Mouse (Mus musculus) liver, embryonic 13.5 days (tissue): ENCODE results near the gene Hoxd12. TPM values are rescaled to one million over a fixed set of nuclear protein-coding genes. Genes with fewer than 3 reads are reported as not detected.

Source experiments
- ATAC-seq: fragments of 200-750 bp; cut with Nextera tagmentation; 2 replicates; pipeline ENCODE4 v1.8.0; 2017; ENCODE audit warnings: low read depth, mild to moderate bottlenecking, moderate number of reproducible peaks, moderate library complexity
- DNase-seq: peaks from one replicate; pipeline ENCODE4 v3.0.0; 2022
- H3K27ac ChIP-seq: fragments of 300-500 bp; sonication (generic); 2 replicates; pipeline ENCODE4 v1.5.1; 2015; ENCODE audit warnings: moderate library complexity, mild to moderate bottlenecking, inconsistent platforms
- H3K27me3 ChIP-seq: fragments of 300-500 bp; sonication (generic); 2 replicates; pipeline ENCODE4 v1.6.1; 2015; ENCODE audit warnings: mild to moderate bottlenecking, inconsistent platforms
- H3K36me3 ChIP-seq: fragments of 300-500 bp; sonication (generic); 2 replicates; pipeline ENCODE4 v1.6.1; 2015; ENCODE audit warnings: mild to moderate bottlenecking, inconsistent platforms
- H3K4me1 ChIP-seq: fragments of 300-500 bp; sonication (generic); replicated peaks from 2 replicates; pipeline ENCODE4 v1.6.1; 2015; ENCODE audit warnings: inconsistent platforms
- H3K4me2 ChIP-seq: fragments of 300-500 bp; sonication (generic); 2 replicates; pipeline ENCODE4 v1.6.1; 2015; ENCODE audit warnings: inconsistent platforms, mild to moderate bottlenecking, moderate library complexity
- H3K4me3 ChIP-seq: fragments of 300-500 bp; sonication (generic); replicated peaks from 2 replicates; pipeline ENCODE4 v1.5.1; 2015; ENCODE audit warnings: mild to moderate bottlenecking, inconsistent platforms
- H3K9ac ChIP-seq: fragments of 300-500 bp; sonication (generic); 2 replicates; pipeline ENCODE4 v1.6.1; 2015; ENCODE audit warnings: mild to moderate bottlenecking, inconsistent platforms
- H3K9me3 ChIP-seq: fragments of 300-500 bp; sonication (generic); replicated peaks from 2 replicates; pipeline ENCODE4 v1.6.1; 2016; ENCODE audit warnings: inconsistent platforms
- WGBS: fragments of 180-500 bp; shearing (Covaris S2); methylation state at CpG from one replicate; pipeline ENCODE4 v1.1.7; 2015; ENCODE audit not compliant: insufficient replicate concordance; 5-methylcytosine and 5-hydroxymethylcytosine counted together
- polyA plus RNA-seq: library from polyadenylated mRNA; unstranded; fragments of >200 nt; fragmentation: Nextera tagmentation; extraction: Ambion mirVana; gene quantifications from 2 replicates; pipeline ENCODE4 v1.2.1, GENCODE M21; 2015

Gene Hoxd12
- polyA plus RNA-seq, 1 experiment from 2014 or later: not detected

- Histone ChIP-seq H3K27ac (no peak overlapping the region), H3K9ac (no peak overlapping the region), H3K36me3 (no peaks in the 10 kb centered on the region), H3K4me3 (no peak overlapping the region), H3K9me3 (no peaks in the 10 kb centered on the region), H3K4me2 (no peak overlapping the region), H3K27me3 (peaks cover 99% of the 10 kb centered on the region), H3K4me1 (peaks cover 13% of the 10 kb centered on the region)
- 16% methylated on average over 7 of the region's 7 CpGs for WGBS
- no peak for DNase-seq
- no peak for ATAC-seq
These were observed 32.8 kb downstream of the Hoxd12 start for GRCm38 (mm10) chr2:74707599-74707998.

GRCm38 (mm10) chr2:74708676-74709075 lies 33.9 kb downstream of the Hoxd12 start:
- no peak overlapping the region for H3K4me3 ChIP-seq
- no peaks in the 10 kb centered on the region for H3K9me3 ChIP-seq
- WGBS: 42% methylated on average over 4 of the region's 4 CpGs
- ATAC-seq: no peak
- no peak overlapping the region for H3K27ac ChIP-seq
- peaks cover 99% of the 10 kb centered on the region for H3K27me3 ChIP-seq
- DNase-seq: no peak
- no peak overlapping the region for H3K4me2 ChIP-seq
- H3K9ac ChIP-seq: no peak overlapping the region
- H3K4me1 ChIP-seq: peaks cover 13% of the 10 kb centered on the region
- no peaks in the 10 kb centered on the region for H3K36me3 ChIP-seq

GRCm38 (mm10) chr2:74709465-74710419 lies 34.9 kb downstream of the Hoxd12 start:
- DNase-seq: no peak
- WGBS: 15% methylated on average over 5 of the region's 5 CpGs
- no peaks in the 10 kb centered on the region for H3K9me3 ChIP-seq

GRCm38 (mm10) chr2:74710929-74711543 lies 36.2 kb downstream of the Hoxd12 start:
- H3K36me3 ChIP-seq: no peaks in the 10 kb centered on the region
- DNase-seq (no peak), ATAC-seq (no peak)
- H3K27me3 ChIP-seq: peaks cover 99% of the 10 kb centered on the region
- WGBS: 3% methylated on average over 16 of the region's 16 CpGs
- H3K9me3 ChIP-seq: no peaks in the 10 kb centered on the region
- H3K4me1 ChIP-seq: no peaks in the 10 kb centered on the region
- H3K4me3 ChIP-seq: no peak overlapping the region
- no peak overlapping the region for H3K27ac ChIP-seq
- H3K9ac ChIP-seq: no peak overlapping the region
- no peak overlapping the region for H3K4me2 ChIP-seq

More at GRCm38 (mm10) chr2:74709465-74710419, 34.9 kb downstream of the Hoxd12 start:
- H3K9ac ChIP-seq: no peak overlapping the region
- no peaks in the 10 kb centered on the region for H3K36me3 ChIP-seq
- peaks cover 11% of the 10 kb centered on the region for H3K4me1 ChIP-seq
- no peak overlapping the region for H3K4me3 ChIP-seq
- ATAC-seq: no peak
- H3K27me3 ChIP-seq: peaks cover 99% of the 10 kb centered on the region
- no peak overlapping the region for H3K4me2 ChIP-seq
- no peak overlapping the region for H3K27ac ChIP-seq

GRCm38 (mm10) chr2:74711721-74712621 lies 37.2 kb downstream of the Hoxd12 start, which contains the start of the genes Hoxd3 and Hoxd4:
Gene Hoxd3 (plus strand): TSS chr2:74711927.
Gene Hoxd4 (plus strand): TSS chr2:74711929.
- no peaks in the 10 kb centered on the region for H3K9me3 ChIP-seq
- H3K9ac ChIP-seq: no peak within 1 kb of the TSS
- H3K4me3 ChIP-seq: peak within 1 kb of the TSS; percentile 21
- no peak for DNase-seq
- H3K27me3 ChIP-seq: peaks cover 99% of the 10 kb centered on the region
- peak within 1 kb of the TSS; percentile 33 for H3K4me2 ChIP-seq
- no peaks in the 10 kb centered on the region for H3K4me1 ChIP-seq
- no peaks in the 10 kb centered on the region for H3K36me3 ChIP-seq
- ATAC-seq: no peak
- WGBS: under 1% methylated on average over 65 of the region's 65 CpGs
- H3K27ac ChIP-seq: no peak within 1 kb of the TSS

GRCm38 (mm10) chr2:74713239-74714150 lies 38.7 kb downstream of the Hoxd12 start:
- Histone ChIP-seq H3K27ac (no peak overlapping the region), H3K4me3 (no peak overlapping the region), H3K4me2 (no peak overlapping the region), H3K4me1 (no peaks in the 10 kb centered on the region), H3K36me3 (no peaks in the 10 kb centered on the region), H3K9ac (no peak overlapping the region), H3K27me3 (peaks cover 97% of the 10 kb centered on the region), H3K9me3 (no peaks in the 10 kb centered on the region)
- WGBS: 19% methylated on average over 19 of the region's 19 CpGs
- ATAC-seq: no peak
- no peak for DNase-seq

- no peak overlapping the region for H3K4me2 ChIP-seq
These were observed 39.5 kb downstream of the Hoxd12 start for GRCm38 (mm10) chr2:74714156-74714789.

GRCm38 (mm10) chr2:74714881-74715280 lies 40.1 kb downstream of the Hoxd12 start:
- Histone ChIP-seq H3K27ac (no peak overlapping the region), H3K36me3 (no peaks in the 10 kb centered on the region), H3K9ac (no peak overlapping the region), H3K9me3 (no peaks in the 10 kb centered on the region), H3K4me2 (no peak overlapping the region), H3K4me3 (no peak overlapping the region), H3K4me1 (no peaks in the 10 kb centered on the region), H3K27me3 (peaks cover 96% of the 10 kb centered on the region)
- 2% methylated on average over 14 of the region's 14 CpGs for WGBS
- DNase-seq (no peak), ATAC-seq (no peak)

More at GRCm38 (mm10) chr2:74714156-74714789, 39.5 kb downstream of the Hoxd12 start:
- H3K9ac ChIP-seq: no peak overlapping the region
- no peaks in the 10 kb centered on the region for H3K9me3 ChIP-seq
- WGBS: 11% methylated on average over 18 of the region's 18 CpGs
- DNase-seq: no peak
- H3K27ac ChIP-seq: no peak overlapping the region
- no peak overlapping the region for H3K4me3 ChIP-seq
- ATAC-seq: no peak
- peaks cover 97% of the 10 kb centered on the region for H3K27me3 ChIP-seq
- H3K36me3 ChIP-seq: no peaks in the 10 kb centered on the region
- H3K4me1 ChIP-seq: no peaks in the 10 kb centered on the region

GRCm38 (mm10) chr2:74715504-74716241 lies 40.9 kb downstream of the Hoxd12 start:
- Histone ChIP-seq H3K4me2 (peak overlapping the region; percentile 32; the same call in 1 of the 2 replicates), H3K27me3 (peaks cover 96% of the 10 kb centered on the region)
- no peak for ATAC-seq

More at GRCm38 (mm10) chr2:74715504-74716241, 40.9 kb downstream of the Hoxd12 start:
- Histone ChIP-seq H3K4me1 (no peaks in the 10 kb centered on the region), H3K27ac (no peak overlapping the region), H3K9ac (no peak overlapping the region), H3K36me3 (no peaks in the 10 kb centered on the region), H3K9me3 (no peaks in the 10 kb centered on the region), H3K4me3 (no peak overlapping the region; the same call in 1 of the 2 replicates)
- 3% methylated on average over 26 of the region's 26 CpGs for WGBS
- DNase-seq: peak; percentile 42
